Mouse (Mus musculus): Measurements from ENCODE around the gene Tial1.

Gene Tial1

DNA sequence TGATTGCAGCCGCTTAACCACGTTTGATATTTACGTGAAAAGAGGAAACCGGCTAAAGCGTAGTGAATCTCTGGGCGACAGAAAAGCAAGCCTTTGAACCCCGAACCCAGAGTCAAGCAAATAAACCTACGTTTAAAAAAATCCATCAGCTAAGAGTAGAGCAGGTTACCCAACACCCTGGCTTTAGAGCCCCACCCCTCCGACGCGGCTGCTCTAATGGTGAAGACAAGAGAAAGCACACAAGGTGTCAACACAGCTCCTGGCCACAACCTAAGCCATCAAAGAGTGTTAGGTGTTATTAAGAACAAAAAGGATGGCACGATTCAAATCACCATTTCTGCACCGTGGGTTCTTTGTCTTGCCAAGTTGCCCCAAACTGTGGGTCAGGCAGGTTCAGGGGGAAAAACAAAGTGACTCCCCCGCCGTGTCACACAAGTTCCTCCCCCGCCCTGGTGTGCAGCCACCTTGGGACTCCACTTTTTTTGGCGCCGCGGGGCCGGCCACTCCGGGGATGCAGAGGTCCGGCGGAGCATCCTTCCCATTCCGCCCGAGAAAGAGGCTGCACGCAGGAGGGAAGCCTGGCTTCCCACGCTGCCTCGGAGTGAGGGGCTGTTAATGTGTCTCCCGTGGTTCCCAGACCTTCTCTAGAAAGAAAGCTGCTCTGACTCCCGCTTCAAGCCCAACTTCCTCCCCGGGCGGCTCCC lies 44.1 kb downstream of the Tial1 start:
- no peak for DNase-seq (ENCODE audit: low spot score in 2 of 2)

DNA sequence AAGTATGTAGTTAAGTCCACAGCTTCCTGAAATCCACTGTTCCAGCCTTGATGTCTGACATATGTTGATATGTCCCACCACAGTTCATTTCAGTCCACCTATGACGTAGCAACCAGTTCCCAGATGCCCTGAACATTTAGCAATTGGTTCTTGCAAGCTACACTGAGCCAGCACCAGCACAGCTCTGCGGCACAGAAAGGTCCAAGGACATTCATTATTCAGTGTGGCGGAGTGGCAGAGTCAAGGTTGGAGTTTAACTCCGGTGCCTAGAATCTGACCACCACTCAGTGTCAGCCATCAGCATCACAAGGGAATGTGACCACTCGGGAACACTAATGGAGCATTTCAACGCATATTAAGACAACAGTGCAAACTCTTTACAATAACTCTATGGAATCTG lies 44.9 kb downstream of the Tial1 start:
- DNase-seq (ENCODE audit: low spot score in 2 of 2) = no peak

DNA sequence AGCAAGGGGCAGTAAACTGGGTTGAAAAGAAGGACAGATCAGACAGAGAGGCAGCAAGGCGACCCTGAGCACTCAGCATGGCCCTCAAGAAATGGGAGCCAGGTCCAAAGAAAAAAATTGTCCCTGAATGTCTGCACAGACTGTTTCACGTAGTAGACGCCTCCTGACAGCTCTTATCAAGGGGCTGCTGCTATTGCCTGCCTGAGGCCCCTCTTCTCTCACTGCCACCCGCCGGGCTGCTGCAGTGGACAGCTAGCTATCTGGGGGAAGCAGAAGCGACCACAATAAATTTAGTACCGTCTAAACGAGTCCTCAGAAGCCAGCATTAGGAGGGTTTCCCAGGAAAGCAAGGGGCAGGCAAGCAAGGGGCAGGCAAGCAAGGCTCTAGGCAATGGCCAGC lies 47.1 kb downstream of the Tial1 start:
- no peak for DNase-seq (ENCODE audit: low spot score in 2 of 2)

DNA sequence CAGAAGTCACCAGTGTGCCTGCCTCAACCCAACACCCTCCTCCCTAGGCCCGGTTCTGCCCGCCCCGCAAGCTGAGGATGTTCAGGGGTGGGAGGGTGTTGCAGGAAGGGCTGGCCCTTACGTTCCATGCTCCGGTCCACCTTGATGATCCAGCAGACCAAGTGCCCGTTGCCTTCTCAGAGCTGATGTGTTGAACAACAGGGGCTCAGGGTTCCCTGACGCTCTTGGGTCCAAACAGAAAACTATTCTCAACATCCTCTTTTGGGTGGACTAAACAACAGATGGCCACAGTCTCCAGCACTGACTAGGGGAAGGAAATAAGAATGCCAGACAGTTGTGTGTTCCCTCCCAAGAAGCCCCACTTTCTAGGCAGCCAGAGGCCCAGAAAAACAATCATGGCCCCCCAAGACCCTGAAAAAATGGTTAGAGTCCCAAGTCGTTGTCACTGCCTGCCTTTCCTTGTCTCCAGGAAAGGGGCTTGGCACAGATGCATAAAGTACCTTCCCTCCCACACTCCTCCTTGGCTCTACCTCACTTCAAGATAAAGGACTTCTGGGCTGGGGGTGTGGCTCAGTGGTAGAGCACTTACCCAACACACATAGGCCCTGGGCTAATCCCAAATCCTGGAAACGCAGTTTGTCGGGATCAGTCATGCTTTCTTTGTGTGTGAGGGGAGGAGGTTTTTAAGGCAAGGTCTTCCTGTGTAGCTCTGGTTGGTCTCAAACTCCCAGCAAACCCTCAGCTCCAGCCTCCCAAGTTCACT lies 49.3 kb downstream of the Tial1 start:
- no peak for DNase-seq (ENCODE audit: low spot score in 2 of 2)

DNA sequence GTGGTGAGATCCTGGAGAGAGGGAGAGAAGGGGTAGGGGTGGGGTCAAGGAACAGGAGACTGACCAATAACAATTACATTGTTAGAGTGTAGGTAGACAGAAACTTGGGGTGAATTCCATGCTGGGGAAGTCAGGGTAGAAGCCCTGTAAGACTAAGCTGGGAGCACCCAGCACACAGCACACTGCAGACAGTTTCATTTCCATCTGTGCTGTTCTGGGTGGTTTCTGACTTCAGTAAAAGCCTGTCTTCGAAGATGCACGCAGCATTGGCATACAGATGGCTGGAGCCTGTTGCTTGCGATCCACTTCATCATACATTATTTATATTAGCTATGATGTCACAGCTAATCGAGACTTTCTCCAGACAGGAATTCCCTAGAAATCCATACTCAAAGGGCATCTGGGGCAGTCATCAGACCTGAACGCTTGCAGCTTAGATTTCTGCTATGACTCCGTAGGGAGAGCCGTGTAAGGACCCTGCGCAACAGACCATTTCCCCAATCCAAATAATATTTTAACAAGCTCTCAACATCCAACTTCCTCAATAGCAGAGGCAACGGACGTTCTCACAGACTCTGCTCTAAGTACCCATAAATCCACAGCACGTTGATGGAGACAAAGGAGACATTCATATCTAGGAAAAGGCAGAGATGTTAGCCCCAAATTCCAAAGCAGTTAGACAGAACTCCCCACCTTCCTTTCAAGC lies 50.7 kb downstream of the Tial1 start:
- no peak for DNase-seq (ENCODE audit: low spot score in 2 of 2)

DNA sequence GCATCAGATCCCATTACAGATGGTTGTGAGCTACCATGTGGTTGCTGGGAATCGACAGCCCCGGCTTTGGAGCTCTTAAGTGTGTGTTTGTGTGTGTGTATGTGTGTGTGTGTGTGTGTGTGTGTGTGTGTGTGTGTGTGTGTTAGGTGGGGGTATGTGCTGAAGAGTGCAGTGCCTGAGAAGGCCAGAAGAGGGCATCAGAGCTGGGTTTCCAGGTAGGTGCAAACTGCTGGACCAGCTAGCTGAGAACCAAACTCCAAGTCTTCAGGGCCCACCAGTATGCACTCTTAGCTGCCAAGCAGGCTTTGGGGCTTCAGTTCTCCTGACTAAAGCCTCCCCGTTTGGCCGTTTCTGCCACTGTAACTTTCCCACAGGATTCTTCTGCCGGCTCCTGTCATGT lies 53.3 kb downstream of the Tial1 start:
- no peak for DNase-seq (ENCODE audit: low spot score in 2 of 2)

DNA sequence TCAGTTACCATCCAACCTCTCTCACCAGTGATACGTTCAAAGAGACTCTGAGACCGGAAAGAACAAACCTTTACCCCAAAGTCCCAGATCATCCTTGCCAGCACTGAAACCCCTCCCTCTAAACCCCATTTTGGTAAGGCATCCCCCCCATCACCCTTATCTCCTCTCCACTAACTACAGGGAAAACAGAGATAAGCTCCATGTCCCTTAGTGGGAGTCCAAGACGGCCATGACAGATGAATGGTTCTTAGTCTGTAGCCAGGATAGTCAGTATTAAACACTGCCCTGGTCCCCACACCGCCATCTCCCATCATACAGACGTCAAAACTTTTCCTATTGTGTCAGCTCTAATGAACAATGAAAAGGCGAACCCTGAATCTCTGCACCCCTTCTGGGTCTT lies 57.5 kb downstream of the Tial1 start:
- DNase-seq (ENCODE audit: low spot score in 2 of 2) = no peak

DNA sequence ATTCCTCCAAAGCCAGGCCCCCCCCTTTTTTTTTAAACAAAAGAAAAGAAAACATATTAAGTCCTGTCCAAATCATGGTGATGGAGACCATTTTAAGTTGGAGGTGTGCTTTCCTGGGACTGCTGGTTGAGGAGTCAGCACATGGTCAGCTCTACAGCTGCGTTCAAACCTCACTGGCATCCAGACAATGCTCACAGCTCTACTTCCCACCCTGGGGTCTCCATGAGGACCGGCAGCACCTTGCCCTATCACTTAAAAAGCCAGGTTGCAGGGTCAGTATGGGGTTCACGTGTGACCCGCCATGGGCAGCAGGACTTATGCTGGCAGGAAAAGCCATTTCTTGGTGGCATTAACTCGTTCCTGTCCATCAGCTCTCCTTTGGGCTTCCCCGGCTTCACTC lies 57.9 kb downstream of the Tial1 start:
- no peak for DNase-seq (ENCODE audit: low spot score in 2 of 2)

DNA sequence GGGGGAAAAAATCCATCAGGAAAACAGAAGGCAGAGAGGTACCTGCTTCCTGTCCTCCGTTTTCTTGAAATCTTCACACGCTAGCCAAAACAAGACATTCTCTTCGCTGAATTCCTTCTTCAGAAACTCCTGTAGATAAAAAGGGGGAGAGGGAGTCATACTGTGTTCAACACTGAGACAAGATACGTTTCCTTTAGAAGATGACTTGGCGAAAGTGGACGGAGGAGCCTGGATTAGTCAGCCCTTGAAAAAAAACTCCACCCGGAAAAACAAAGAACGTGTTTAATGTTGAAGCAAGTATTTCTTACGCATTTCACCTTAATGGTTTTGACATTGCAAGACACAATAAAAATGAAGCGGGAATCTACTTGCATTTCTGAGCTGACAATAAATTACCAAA lies 58.4 kb downstream of the Tial1 start:
- no peak for DNase-seq (ENCODE audit: low spot score in 2 of 2)

DNA sequence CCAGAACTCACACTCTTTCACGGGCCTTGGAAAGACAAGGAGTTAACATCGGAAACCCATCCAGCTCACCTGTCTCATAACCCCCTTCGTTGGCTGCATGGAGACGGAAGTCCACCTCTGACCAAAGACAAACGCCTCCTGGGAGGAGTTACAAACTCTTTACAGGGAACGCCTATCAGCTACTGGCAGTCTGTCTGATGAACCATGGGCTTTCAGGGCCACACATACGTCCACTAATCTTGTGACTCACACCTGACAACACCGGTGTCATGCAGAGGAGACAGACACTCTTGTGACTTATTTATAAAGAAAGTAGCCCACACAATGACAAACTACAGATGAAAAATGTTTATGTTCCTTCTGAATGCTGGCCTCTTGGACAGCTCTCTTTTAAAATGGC lies 58.9 kb downstream of the Tial1 start:
- no peak for DNase-seq (ENCODE audit: low spot score in 2 of 2)

DNA sequence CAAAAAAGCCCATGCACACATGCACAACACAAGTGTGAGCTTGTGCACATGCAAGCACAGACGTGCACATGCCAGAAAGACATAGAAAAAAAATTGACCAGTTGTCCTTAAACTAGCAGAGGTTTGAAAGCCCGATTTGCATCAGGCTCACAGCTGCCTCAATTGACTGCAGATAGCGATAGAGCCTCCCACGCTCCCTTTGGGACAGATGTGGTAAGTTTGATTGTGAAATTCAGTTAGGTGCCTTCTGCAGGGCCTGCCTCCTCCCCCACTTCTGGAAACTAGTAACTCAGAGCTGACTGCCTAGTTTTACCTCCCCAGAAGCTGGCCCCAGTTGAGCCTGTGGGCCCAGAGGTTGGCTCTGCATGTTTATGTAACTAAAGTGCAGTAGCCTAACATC lies 62.9 kb downstream of the Tial1 start:
- DNase-seq (ENCODE audit: low spot score in 2 of 2) = no peak

DNA sequence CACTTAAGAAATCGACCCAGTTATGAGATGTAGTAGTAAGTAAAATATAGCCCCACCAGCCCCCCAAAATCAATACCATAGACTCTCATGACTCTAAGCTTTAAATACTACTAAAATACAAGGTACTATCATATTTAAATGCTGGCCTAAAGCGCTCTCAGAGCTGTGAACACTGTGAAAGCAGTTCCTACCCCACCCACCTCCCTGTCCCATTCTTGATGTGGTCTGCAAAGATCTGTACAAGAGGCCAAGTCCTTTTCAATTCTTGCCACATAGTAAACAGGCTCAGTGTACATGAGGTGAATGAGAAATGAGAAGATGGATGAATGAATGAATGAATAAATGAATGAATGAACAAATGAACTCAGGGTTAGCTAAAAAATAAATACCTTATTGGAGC lies 64.5 kb downstream of the Tial1 start:
- no peak for DNase-seq (ENCODE audit: low spot score in 2 of 2)

DNA sequence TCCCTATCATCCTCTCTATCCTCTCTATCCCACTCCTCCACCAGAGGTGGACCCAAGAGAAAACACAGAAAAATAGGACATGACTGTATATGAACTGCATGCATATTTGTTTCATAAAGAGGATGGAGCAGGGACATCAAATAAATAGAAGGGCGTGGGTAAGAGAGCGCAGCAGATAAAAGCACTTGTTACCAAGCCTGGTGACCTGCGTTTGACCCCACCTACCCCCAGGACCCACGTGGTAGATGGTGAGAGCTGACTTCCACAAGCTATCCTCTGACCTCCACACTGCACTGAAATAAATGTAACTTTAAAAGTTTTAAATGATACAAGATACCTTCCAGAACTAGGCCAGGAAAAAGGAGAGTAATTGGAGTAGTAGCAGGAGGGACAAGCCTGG lies 67.8 kb downstream of the Tial1 start:
- DNase-seq (ENCODE audit: low spot score in 2 of 2) = no peak

DNA sequence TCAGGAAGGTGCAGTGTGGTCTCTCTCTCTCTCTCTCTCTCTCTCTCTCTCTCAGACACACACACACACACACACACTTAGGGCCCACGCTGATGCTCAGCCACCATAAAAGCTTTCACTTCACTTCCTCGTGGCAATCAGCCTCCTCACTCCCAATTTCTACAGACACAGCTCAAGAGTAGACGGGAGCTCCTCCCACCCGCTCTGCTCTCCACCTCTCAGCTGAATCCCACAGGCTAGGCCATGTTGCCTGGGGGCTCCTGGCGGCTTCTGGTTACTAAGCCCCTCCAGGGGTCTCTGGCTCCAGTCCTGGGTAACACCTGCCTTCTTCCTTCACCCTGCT lies 68.6 kb downstream of the Tial1 start:
- no peak for DNase-seq (ENCODE audit: low spot score in 2 of 2)

DNA sequence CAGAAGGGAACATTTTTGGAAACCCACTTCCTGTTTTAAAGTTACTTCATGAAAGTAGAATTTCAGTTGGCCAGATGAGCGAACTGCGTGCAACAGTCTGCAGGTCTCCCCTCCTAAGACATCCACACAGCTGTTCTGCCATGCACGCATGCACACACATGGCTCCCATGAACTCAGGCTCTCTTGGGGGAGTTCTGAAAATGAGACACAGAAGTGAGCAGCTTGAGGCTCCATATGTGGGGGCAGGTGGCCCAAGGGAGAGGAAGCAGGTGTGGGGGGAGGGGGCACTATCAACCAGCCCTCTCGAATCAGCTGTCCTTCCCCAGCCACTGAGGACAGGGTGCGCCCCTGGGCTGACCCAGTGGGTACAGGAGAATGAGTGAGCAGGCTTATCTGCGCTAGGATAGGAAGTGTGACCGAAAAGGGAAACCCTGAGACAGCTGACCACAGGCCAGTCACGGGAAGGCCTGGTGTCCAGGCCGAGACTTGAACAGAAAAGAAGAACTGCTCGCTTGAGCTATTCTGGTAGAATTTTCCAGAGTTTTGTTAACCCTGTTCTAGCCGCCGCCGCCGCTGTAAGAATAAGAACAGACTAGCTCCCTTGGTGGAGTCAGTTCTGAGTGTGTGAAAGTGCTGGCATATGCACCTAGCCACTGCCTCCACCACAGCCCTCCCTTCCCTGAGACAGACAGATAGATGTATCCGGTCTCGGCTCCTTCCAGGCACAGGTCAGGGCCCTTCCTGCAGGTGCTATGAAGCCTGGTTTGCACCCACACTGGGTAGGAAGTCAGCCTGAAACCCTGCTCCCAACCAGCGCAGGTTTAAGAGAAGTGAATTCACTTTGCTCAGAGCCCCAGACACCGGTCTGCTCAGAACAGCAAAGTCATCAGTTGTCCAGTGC lies 69.2 kb downstream of the Tial1 start:
- peak; percentile 31 to 56 for DNase-seq (ENCODE audit: low spot score in 2 of 2)

DNA sequence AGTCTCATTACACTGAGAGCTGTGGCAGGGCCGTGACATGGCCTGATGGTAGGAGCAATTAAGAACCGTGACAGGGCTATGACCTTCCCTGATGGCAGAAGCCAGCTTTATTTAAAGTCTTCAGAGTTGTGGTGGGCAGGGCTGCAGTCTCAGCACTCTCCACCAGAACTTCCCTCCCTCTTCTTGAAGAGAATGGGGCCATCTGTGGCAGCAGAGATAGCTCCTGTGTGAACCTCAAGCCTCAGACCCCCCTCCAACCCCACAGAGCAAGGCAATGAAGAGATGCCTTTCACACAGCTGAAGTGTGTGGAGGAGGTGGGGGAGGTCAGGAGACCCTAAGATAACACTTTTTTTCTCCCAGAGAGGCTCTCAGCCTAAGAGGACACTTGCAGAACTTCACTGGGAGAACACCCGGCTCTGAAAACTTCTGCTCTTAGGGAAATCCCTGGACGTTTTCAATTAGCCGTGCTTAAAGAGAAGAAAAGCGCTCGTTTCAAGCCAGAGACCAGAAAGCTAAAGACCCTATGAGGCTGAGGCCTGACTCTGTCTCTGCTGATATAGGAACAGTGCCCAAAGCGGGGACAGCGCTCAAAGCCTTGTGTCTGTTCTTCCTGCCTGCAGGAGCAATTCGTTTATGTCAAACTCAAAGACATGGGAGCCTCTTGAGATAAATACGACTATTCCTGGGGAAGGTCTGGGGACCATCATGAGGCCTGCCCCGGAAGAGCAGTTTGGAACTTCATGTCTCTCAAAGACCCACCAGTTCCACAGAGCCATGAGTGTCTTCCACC lies 70.1 kb downstream of the Tial1 start:
- no peak for DNase-seq (ENCODE audit: low spot score in 2 of 2)
